Mouse (Mus musculus) intestine, postnatal 0 days (tissue): Measurements from ENCODE around the gene Samd8. TPM values are rescaled to one million over a fixed set of nuclear protein-coding genes. Genes with fewer than 3 reads are reported as not detected.

ENCODE experiments used
- ATAC-seq: fragments of 200-750 bp; cut with Nextera tagmentation; 2 replicates; pipeline ENCODE4 v1.8.0; 2017; ENCODE audit warnings: mild to moderate bottlenecking, moderate TSS enrichment, moderate library complexity
- H3K27ac ChIP-seq: fragments of 300-500 bp; sonication (generic); 2 replicates; pipeline ENCODE4 v1.5.1; 2014; ENCODE audit warnings: mild to moderate bottlenecking, low read depth, low read length, moderate library complexity
- H3K27me3 ChIP-seq: fragments of 300-500 bp; sonication (generic); replicated peaks from 2 replicates; pipeline ENCODE4 v1.6.1; 2014; ENCODE audit warnings: low read length, mixed read lengths; ENCODE audit not compliant: control insufficient read depth, insufficient read depth
- H3K36me3 ChIP-seq: fragments of 300-500 bp; sonication (generic); 2 replicates; pipeline ENCODE4 v1.6.1; 2014; ENCODE audit warnings: mild to moderate bottlenecking, moderate library complexity; ENCODE audit not compliant: control insufficient read depth, insufficient read depth
- H3K4me1 ChIP-seq: fragments of 300-500 bp; sonication (generic); replicated peaks from 2 replicates; pipeline ENCODE4 v1.6.1; 2014; ENCODE audit warnings: antibody characterized with exemption, low read length, mixed read lengths; ENCODE audit not compliant: control insufficient read depth, insufficient read depth
- H3K4me2 ChIP-seq: fragments of 300-500 bp; sonication (generic); replicated peaks from 2 replicates; pipeline ENCODE4 v1.6.1; 2014; ENCODE audit warnings: low read depth, mild to moderate bottlenecking, moderate library complexity
- H3K4me3 ChIP-seq: fragments of 300-500 bp; sonication (generic); 2 replicates; pipeline ENCODE4 v1.5.1; 2014; ENCODE audit warnings: low read depth, low read length
- H3K9ac ChIP-seq: fragments of 300-500 bp; sonication (generic); 2 replicates; pipeline ENCODE4 v1.6.1; 2014; ENCODE audit warnings: mild to moderate bottlenecking, low read depth, low read length
- H3K9me3 ChIP-seq: fragments of 300-500 bp; sonication (generic); 2 replicates; pipeline ENCODE4 v1.6.1; 2016; ENCODE audit warnings: mixed run types; ENCODE audit not compliant: control insufficient read depth
- CTCF ChIP-seq: sonication (generic); IDR thresholded peaks from 2 replicates; pipeline ENCODE4 v1.5.1; 2016; ENCODE audit warnings: low read depth, mild to moderate bottlenecking, control low read depth, antibody characterized with exemption, moderate library complexity
- WGBS: fragments of 180-500 bp; shearing (Covaris S2); extraction: QIAGEN DNeasy Blood & Tissue Kit; methylation state at CpG from one replicate; pipeline ENCODE4 v1.1.7; 2014; 5-methylcytosine and 5-hydroxymethylcytosine counted together
- polyA plus RNA-seq: library from polyadenylated mRNA; unstranded; fragments of >200 nt; fragmentation: Nextera tagmentation; extraction: Ambion mirVana; gene quantifications from 2 replicates; pipeline ENCODE4 v1.2.1, GENCODE M21; 2015

Gene Samd8
- polyA plus RNA-seq, 1 experiment from 2014 or later = 16.3 TPM

- no peaks in the 10 kb centered on the region for H3K27me3 ChIP-seq
- no peak for ATAC-seq
- H3K9me3 ChIP-seq = no peaks in the 10 kb centered on the region
- H3K4me3 ChIP-seq = no peak within 1 kb of the TSS
- TF ChIP-seq CTCF = no peak
- no peak within 1 kb of the TSS for H3K4me2 ChIP-seq
- H3K4me1 ChIP-seq = peaks cover 13% of the 10 kb centered on the region
- no peak within 1 kb of the TSS for H3K9ac ChIP-seq
- WGBS = 92% methylated on average over 2 of the region's 2 CpGs
- H3K36me3 ChIP-seq = no peaks in the 10 kb centered on the region
- H3K27ac ChIP-seq = peak within 1 kb of the TSS; percentile 74
Measured at GRCm38 (mm10) chr14:21824938-21825337, 74.6 kb downstream of the Samd8 start, which contains the start of gene Vdac2. Gene Vdac2 (plus strand): TSS chr14:21825238.

- Histone ChIP-seq H3K36me3 (no peaks in the 10 kb centered on the region), H3K27me3 (no peaks in the 10 kb centered on the region), H3K9ac (no peak overlapping the region), H3K27ac (peak overlapping the region; percentile 73), H3K4me3 (no peak overlapping the region), H3K4me2 (no peak overlapping the region), H3K9me3 (no peaks in the 10 kb centered on the region), H3K4me1 (peaks cover 16% of the 10 kb centered on the region)
- no peak for TF ChIP-seq CTCF
- ATAC-seq = peak; percentile 90
- 49% methylated on average over 9 of the region's 9 CpGs for WGBS
Measured at GRCm38 (mm10) chr14:21825786-21826491, 75.6 kb downstream of the Samd8 start.

GRCm38 (mm10) chr14:21830876-21831767 lies 80.8 kb downstream of the Samd8 start:
- Histone ChIP-seq H3K27me3 (no peaks in the 10 kb centered on the region), H3K4me2 (peak overlapping the region; percentile 75), H3K36me3 (peaks cover 21% of the 10 kb centered on the region), H3K4me3 (peak overlapping the region; percentile 97), H3K4me1 (peaks cover 18% of the 10 kb centered on the region), H3K9ac (peak overlapping the region; percentile 94), H3K9me3 (no peaks in the 10 kb centered on the region), H3K27ac (peak overlapping the region; percentile 97)
- ATAC-seq = peak; percentile 91
- under 1% methylated on average over 71 of the region's 73 CpGs for WGBS
- peak; percentile 39 for TF ChIP-seq CTCF

- Histone ChIP-seq H3K4me2 (peak overlapping the region; percentile 75), H3K9me3 (no peaks in the 10 kb centered on the region), H3K27me3 (no peaks in the 10 kb centered on the region), H3K9ac (peak overlapping the region; percentile 94), H3K27ac (peak overlapping the region; percentile 97), H3K4me3 (peak overlapping the region; percentile 97), H3K4me1 (peaks cover 18% of the 10 kb centered on the region), H3K36me3 (peaks cover 26% of the 10 kb centered on the region)
- TF ChIP-seq CTCF = 0 out of 2 replicates have a peak, but pooled peaks have one; percentile 11
- peak; percentile 17 for ATAC-seq
- WGBS = under 1% methylated on average over 27 of the region's 28 CpGs
Measured at GRCm38 (mm10) chr14:21831830-21832403, 81.6 kb downstream of the Samd8 start.

GRCm38 (mm10) chr14:21838336-21839017 lies 88.1 kb downstream of the Samd8 start:
- Histone ChIP-seq H3K9ac (no peak overlapping the region), H3K4me3 (no peak overlapping the region), H3K36me3 (peaks cover 90% of the 10 kb centered on the region), H3K4me2 (no peak overlapping the region), H3K4me1 (no peaks in the 10 kb centered on the region), H3K9me3 (no peaks in the 10 kb centered on the region), H3K27me3 (no peaks in the 10 kb centered on the region), H3K27ac (no peak overlapping the region)
- TF ChIP-seq CTCF = no peak
- 70% methylated on average over 8 of the region's 8 CpGs for WGBS
- no peak for ATAC-seq
